Mouse (Mus musculus): Measurements from ENCODE around the gene Nme7.

DNA sequence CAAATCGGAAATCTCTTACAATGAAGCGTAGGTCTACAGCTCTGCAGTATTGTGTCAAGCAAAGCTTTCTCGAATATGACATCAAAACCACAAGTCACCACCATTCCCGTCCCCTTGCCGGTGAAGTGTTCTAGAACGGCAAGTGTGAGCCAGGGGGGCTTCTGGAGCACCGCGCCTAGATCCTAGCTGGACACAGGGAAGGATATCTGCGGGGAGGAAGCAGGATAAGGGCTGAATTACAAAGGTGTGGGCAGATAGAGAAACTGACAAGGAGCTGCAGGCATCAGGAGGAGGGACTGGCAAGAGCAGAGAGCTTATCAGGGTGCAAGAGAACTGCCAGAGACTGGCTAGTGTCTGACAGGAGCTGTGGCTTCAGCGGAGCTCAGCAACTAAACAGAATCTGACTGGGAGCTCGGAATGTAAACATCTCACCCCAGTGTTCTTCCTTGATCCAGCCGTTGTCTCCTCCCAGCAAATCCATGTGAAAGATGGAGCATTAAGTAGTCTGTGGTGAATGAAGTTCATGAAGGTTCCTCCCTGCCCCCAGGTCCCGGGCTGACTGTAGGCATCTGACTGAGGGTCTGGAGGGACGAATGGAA, 15.7 kb downstream of the Nme7 start:
- TF ChIP-seq POLR2A (IDR thresholded peaks at IDR 0.05; ENCODE audit: insufficient read length, low read depth) (no peak), MYOD1 (IDR thresholded peaks at IDR 0.05; ENCODE audit: control insufficient read depth in 1 of 3, insufficient read length in 2 of 3, low read depth in 2 of 3) (no peak), E2F4 (IDR thresholded peaks at IDR 0.05; ENCODE audit: insufficient read depth) (no peak), REST (IDR thresholded peaks at IDR 0.05; ENCODE audit: insufficient read depth, insufficient read length) (no peak), CEBPB (IDR thresholded peaks at IDR 0.05; ENCODE audit: insufficient read depth, poor library complexity, severe bottlenecking) (no peak), USF1 (IDR thresholded peaks at IDR 0.05; ENCODE audit: low read depth) (no peak), SRF (IDR thresholded peaks at IDR 0.05; ENCODE audit: control insufficient read depth, insufficient read length, low read depth) (no peak), MYOG (IDR thresholded peaks at IDR 0.05; ENCODE audit: control insufficient read depth in 1 of 3, insufficient read depth in 1 of 3, insufficient read length in 2 of 3, low read depth in 2 of 3) (no peak), POLR2AphosphoS2 (IDR thresholded peaks at IDR 0.05; ENCODE audit: insufficient read length, low read depth) (no peak), MAX (IDR thresholded peaks at IDR 0.05; ENCODE audit: low read depth) (no peak)

Measured in myocyte (in vitro differentiated cells).